Mouse (Mus musculus): Measurements from ENCODE around the gene D630039A03Rik. TPM values are rescaled to one million over a fixed set of nuclear protein-coding genes. Genes with fewer than 3 reads are reported as not detected.

D630039A03Rik gene
- polyA plus RNA-seq, 1 experiment = not detected

Other genes with a start within 250 kb of the D630039A03Rik start
- 30.6 and 41.6 TPM in 2 replicates for gene Akap2, start 198.6 kb downstream of the D630039A03Rik start, polyA plus RNA-seq (2012; ENCODE audit: insufficient read depth, insufficient read length, missing spikeins)
- 176 and 213 TPM in 2 replicates for gene Txn1, start 40.1 kb upstream of the D630039A03Rik start, polyA plus RNA-seq (2012; ENCODE audit: insufficient read depth, insufficient read length, missing spikeins)
- not detected in 2 replicates for gene Txndc8, start 92.8 kb upstream of the D630039A03Rik start, polyA plus RNA-seq (2012; ENCODE audit: insufficient read depth, insufficient read length, missing spikeins)

All from brown adipose tissue, adult 24 weeks (tissue).